Mouse (Mus musculus) neural tube, embryonic 15.5 days (tissue): Measurements from ENCODE around the gene Strip2. TPM values are rescaled to one million over a fixed set of nuclear protein-coding genes. Genes with fewer than 3 reads are reported as not detected.
A peak's percentile ranks its signal among the peaks of the same experiment; 100 is the strongest.

Source experiments
- ATAC-seq: fragments of 200-750 bp; cut with Nextera tagmentation; 2 replicates; pipeline ENCODE4 v1.8.0; 2017; ENCODE audit warnings: mild to moderate bottlenecking, moderate TSS enrichment, moderate library complexity; ENCODE audit not compliant: low FRiP score
- H3K27ac ChIP-seq: fragments of 300-500 bp; sonication (generic); replicated peaks from 2 replicates; pipeline ENCODE4 v1.5.1; 2015; ENCODE audit warnings: mild to moderate bottlenecking, inconsistent platforms
- H3K27me3 ChIP-seq: fragments of 300-500 bp; sonication (generic); replicated peaks from 2 replicates; pipeline ENCODE4 v1.6.1; 2015; ENCODE audit warnings: inconsistent platforms
- H3K36me3 ChIP-seq: fragments of 300-500 bp; sonication (generic); 2 replicates; pipeline ENCODE4 v1.6.1; 2015; ENCODE audit warnings: inconsistent platforms
- H3K4me1 ChIP-seq: fragments of 300-500 bp; sonication (generic); 2 replicates; pipeline ENCODE4 v1.6.1; 2015; ENCODE audit warnings: inconsistent platforms
- H3K4me2 ChIP-seq: fragments of 300-500 bp; sonication (generic); 2 replicates; pipeline ENCODE4 v1.6.1; 2015; ENCODE audit warnings: inconsistent platforms, mild to moderate bottlenecking, moderate library complexity
- H3K4me3 ChIP-seq: fragments of 300-500 bp; sonication (generic); replicated peaks from 2 replicates; pipeline ENCODE4 v1.5.1; 2015; ENCODE audit warnings: mild to moderate bottlenecking, inconsistent platforms
- H3K9ac ChIP-seq: fragments of 300-500 bp; sonication (generic); replicated peaks from 2 replicates; pipeline ENCODE4 v1.6.1; 2015; ENCODE audit warnings: mild to moderate bottlenecking, inconsistent platforms
- H3K9me3 ChIP-seq: fragments of 300-500 bp; sonication (generic); replicated peaks from 2 replicates; pipeline ENCODE4 v1.6.1; 2016; ENCODE audit warnings: inconsistent platforms
- whole genome bisulfite sequencing: fragments of 180-500 bp; shearing (Covaris S2); methylation state at CpG from one replicate; pipeline ENCODE4 v1.1.7; 2015; ENCODE audit warnings: mixed read lengths; 5-methylcytosine and 5-hydroxymethylcytosine counted together
- polyA plus RNA-seq: library from polyadenylated mRNA; unstranded; fragments of >200 nt; fragmentation: Nextera tagmentation; extraction: Ambion mirVana; gene quantifications from 2 replicates; pipeline ENCODE4 v1.2.1, GENCODE M21; 2015

The Strip2 gene
- polyA plus RNA-seq, 1 experiment from 2014 or later, result 4.6 TPM

DNA sequence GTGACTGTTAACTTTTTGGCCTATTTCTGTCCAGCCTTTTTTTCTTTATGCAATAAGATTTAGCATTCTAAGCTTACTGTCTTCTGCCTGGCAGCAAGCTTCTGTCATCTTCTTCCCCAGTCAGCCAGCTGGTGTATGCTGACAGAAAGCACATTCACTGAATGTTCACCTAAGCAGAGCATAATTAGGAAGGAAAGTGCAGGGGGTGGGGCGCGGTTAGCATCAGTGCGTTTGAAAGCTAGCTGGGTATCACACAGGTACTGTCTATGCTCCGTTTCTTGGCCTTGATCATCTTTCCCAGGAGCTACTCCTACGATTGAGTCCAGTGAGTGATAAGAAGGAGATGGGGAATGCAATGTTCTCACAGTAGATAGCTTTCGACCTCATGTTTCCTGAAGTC, 13.9 kb downstream of the Strip2 start:
- Histone ChIP-seq H3K4me2 (no peak overlapping the region), H3K27ac (no peak overlapping the region), H3K27me3 (no peaks in the 10 kb centered on the region), H3K4me1 (no peaks in the 10 kb centered on the region), H3K4me3 (no peak overlapping the region), H3K9ac (no peak overlapping the region), H3K9me3 (no peaks in the 10 kb centered on the region), H3K36me3 (no peaks in the 10 kb centered on the region)
- WGBS, result 90% methylated on average over 6 of the region's 6 CpGs
- ATAC-seq, result no peak

DNA sequence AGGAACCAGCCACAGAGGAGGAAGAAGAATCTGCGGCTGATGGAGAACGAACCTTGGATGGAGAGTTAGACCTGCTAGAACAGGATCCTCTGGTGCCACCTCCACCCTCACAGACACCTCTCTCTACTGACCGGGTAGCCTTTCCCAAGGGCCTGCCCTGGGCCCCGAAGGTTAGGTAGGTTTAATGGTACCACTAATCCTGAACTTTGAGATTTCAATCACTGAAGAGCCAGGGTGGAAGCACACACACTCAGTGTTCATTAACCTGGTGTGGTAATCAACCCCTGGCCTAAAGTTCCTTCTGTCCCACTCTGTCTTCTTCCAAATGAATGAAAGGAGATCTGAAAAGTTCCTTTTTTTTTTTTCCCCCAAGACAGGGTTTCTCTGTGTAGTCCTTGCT, 14.4 kb downstream of the Strip2 start:
- 81% methylated on average over 4 of the region's 4 CpGs for WGBS
- no peak overlapping the region for H3K27ac ChIP-seq
- H3K36me3 ChIP-seq, result no peaks in the 10 kb centered on the region
- H3K4me2 ChIP-seq, result no peak overlapping the region
- no peaks in the 10 kb centered on the region for H3K27me3 ChIP-seq
- H3K9me3 ChIP-seq, result no peaks in the 10 kb centered on the region
- no peak for ATAC-seq
- H3K9ac ChIP-seq, result no peak overlapping the region
- no peaks in the 10 kb centered on the region for H3K4me1 ChIP-seq
- no peak overlapping the region for H3K4me3 ChIP-seq

DNA sequence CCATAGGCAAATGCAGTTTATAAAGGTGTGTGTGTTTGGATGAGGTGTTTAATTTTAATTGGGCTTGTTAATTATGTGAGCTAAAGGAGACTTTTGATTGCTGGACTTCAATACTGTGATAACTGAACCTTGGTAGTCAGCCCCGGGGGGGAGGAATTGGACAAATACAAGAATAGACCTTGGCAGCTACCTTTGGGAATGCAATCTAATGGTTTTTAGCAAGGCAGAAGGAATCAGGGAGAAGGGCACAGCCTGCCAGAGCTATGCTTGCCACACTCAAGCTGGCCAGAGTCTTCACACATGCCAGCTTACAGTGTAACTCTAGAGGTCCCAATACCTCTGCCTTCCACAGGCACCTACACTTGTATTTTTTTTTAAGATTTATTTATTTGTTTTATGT, 18.9 kb downstream of the Strip2 start:
- Histone ChIP-seq H3K27ac (no peak overlapping the region), H3K4me1 (no peaks in the 10 kb centered on the region), H3K9me3 (no peaks in the 10 kb centered on the region), H3K4me2 (no peak overlapping the region), H3K27me3 (no peaks in the 10 kb centered on the region), H3K4me3 (no peak overlapping the region), H3K36me3 (no peaks in the 10 kb centered on the region), H3K9ac (no peak overlapping the region)
- ATAC-seq, result no peak
- 85% methylated on average over 1 of the region's 1 CpGs for WGBS

DNA sequence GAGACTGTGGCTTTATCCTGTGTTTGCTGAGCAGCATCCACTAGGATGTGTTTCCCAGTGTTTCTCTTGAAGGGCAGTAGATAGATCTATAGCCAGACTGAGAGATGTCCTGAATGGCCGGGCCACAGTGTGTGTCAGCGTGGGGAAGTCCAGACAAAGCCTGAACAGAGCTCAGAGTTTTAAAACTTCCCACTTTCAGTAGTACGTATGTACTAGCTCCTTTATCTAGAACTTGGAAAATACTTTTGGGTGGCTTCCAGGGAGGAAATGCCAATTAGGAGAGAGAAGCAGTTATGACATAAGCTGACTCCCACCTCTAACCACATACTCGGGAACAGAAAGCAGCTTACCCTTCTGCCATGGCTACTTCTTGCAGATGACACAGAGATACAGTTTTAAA, 23.6 kb downstream of the Strip2 start:
- no peaks in the 10 kb centered on the region for H3K4me1 ChIP-seq
- 87% methylated on average over 4 of the region's 4 CpGs for WGBS
- no peaks in the 10 kb centered on the region for H3K36me3 ChIP-seq
- H3K4me2 ChIP-seq, result no peak overlapping the region
- no peaks in the 10 kb centered on the region for H3K27me3 ChIP-seq
- no peaks in the 10 kb centered on the region for H3K9me3 ChIP-seq
- no peak for ATAC-seq
- H3K4me3 ChIP-seq, result no peak overlapping the region
- no peak overlapping the region for H3K9ac ChIP-seq
- no peak overlapping the region for H3K27ac ChIP-seq

DNA sequence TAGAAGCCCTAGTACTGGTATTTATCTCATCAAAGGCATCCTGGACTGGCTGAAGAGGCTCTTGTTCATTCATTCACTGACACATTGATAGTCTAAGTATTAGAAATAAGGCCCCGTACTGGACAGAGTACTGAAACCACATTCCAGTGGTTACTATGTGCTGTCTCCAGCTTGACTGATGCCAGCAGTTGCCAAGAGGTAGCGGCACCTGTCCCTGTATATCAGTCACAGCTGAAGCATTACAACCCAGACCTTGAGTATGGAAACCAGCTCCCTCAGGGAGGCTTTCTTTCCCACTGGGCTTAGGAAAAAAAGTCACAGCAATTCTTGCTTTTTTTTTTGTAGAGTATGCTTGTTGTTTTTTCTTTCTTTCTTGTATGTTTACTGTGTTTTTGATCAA, 24.2 kb downstream of the Strip2 start:
- H3K4me3 ChIP-seq, result no peak overlapping the region
- H3K9ac ChIP-seq, result no peak overlapping the region
- ATAC-seq, result no peak
- H3K4me2 ChIP-seq, result no peak overlapping the region
- no peaks in the 10 kb centered on the region for H3K9me3 ChIP-seq
- no peaks in the 10 kb centered on the region for H3K4me1 ChIP-seq
- WGBS, result 83% methylated on average over 2 of the region's 2 CpGs
- no peaks in the 10 kb centered on the region for H3K36me3 ChIP-seq
- no peak overlapping the region for H3K27ac ChIP-seq
- H3K27me3 ChIP-seq, result no peaks in the 10 kb centered on the region

DNA sequence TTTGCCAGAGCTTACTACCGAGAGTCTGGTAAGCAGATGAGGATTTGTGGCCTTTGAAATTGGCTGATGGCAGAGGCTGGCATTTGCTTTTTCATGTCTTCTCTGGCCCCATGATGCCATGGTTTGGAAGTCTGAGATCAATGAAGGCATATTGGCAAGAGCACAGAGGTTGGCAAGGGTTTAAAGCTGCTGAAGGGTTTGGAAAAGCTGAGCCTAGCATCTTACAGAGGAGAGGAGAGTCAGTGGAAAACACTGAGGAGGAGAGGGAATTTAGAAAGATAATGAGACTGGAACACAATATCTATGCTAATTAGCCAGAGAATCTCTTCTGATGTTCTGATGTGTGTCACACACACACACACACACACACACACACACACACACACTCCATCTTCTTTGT, 27.7 kb downstream of the Strip2 start:
- no peaks in the 10 kb centered on the region for H3K36me3 ChIP-seq
- H3K27me3 ChIP-seq, result no peaks in the 10 kb centered on the region
- H3K4me2 ChIP-seq, result no peak overlapping the region
- no peak overlapping the region for H3K9ac ChIP-seq
- WGBS, result 58% methylated on average over 1 of the region's 1 CpGs
- no peak for ATAC-seq
- H3K4me1 ChIP-seq, result no peaks in the 10 kb centered on the region
- no peak overlapping the region for H3K27ac ChIP-seq
- no peaks in the 10 kb centered on the region for H3K9me3 ChIP-seq
- H3K4me3 ChIP-seq, result no peak overlapping the region

DNA sequence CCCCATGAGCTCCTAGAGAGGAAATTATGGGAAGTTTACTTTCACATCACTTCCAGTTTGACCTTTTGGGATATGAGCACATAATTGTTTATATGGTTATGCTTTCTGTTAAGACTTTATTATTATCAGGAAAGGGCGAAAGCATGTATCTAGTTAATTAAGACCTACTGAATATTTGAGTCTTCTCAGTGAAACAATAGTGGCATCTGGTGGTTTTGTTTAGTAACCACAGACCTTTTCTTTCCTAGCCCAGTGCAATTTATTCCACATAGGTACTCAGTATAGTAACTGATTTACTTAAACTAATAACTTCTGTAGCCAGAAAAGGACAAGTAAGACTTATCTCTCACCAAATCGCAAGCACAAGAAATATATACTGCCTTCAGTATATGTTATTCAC, 29.8 kb downstream of the Strip2 start:
- Histone ChIP-seq H3K9me3 (no peaks in the 10 kb centered on the region), H3K4me1 (no peaks in the 10 kb centered on the region), H3K36me3 (no peaks in the 10 kb centered on the region), H3K4me2 (no peak overlapping the region), H3K27me3 (no peaks in the 10 kb centered on the region), H3K9ac (no peak overlapping the region), H3K27ac (no peak overlapping the region), H3K4me3 (no peak overlapping the region)
- ATAC-seq, result no peak
- WGBS, result 88% methylated on average over 2 of the region's 2 CpGs

DNA sequence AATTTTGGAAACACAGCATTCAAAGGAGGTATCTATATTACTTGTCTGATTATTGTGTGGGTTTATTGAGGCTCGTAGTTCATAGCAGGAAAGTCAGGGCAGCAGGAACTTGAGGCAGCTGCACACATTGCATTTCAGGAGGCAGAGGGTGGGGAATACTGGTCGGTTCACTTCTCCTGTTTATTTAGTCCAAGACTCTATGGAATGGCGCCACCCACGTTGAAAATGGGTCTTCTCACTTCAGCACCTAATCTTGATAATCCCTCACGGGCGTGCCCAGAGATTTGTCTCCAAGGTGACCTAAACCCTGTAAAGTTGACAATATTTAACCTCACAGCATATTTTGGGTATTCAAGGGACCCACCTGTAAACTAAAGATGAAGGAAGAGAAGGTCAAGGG, 31.0 kb downstream of the Strip2 start:
- H3K27me3 ChIP-seq, result no peaks in the 10 kb centered on the region
- no peak overlapping the region for H3K4me2 ChIP-seq
- no peaks in the 10 kb centered on the region for H3K36me3 ChIP-seq
- no peaks in the 10 kb centered on the region for H3K4me1 ChIP-seq
- H3K27ac ChIP-seq, result no peak overlapping the region
- no peak overlapping the region for H3K4me3 ChIP-seq
- 81% methylated on average over 6 of the region's 6 CpGs for WGBS
- ATAC-seq, result no peak
- no peak overlapping the region for H3K9ac ChIP-seq
- no peaks in the 10 kb centered on the region for H3K9me3 ChIP-seq

DNA sequence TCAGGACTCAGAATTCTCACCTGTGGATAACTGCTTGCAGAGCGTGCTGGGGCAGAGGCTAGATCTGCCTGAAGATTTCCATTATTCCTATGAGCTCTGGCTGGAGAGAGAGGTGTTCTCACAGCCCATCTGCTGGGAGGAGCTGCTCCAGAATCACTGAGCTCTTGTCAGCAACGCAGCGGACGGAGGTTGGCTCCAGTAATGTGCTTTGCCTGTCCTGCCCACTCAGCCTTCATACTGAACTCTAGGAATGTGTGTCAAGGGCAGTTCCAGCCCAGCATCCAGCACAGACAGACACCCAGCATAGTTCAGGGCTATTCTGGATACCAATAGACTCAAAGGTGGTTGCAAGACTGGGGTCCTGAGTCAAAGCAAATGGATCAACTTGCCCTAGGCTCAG, 39.9 kb downstream of the Strip2 start:
- 93% methylated on average over 4 of the region's 4 CpGs for WGBS
- no peaks in the 10 kb centered on the region for H3K9me3 ChIP-seq

DNA sequence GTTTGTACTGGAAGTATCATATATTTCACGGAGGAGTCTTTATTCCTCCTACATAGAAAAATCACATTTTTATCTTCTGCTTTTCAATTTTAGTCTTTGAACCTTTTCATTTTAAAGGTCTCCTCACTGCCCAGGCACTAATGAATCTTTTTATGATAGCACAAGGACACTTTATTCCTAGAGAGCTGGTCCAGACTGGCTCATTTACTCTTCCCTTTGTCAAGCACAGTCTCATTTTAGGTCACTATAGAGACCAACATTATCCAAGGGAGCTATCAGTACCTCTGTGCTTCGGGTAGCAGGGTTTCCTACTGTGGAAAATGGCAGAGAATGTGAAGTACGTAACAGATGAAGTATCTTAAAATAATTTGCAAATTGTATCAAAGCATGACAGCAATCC, 41.9 kb downstream of the Strip2 start:
- no peaks in the 10 kb centered on the region for H3K36me3 ChIP-seq
- no peaks in the 10 kb centered on the region for H3K27me3 ChIP-seq
- 47% methylated on average over 3 of the region's 3 CpGs for WGBS
- H3K27ac ChIP-seq, result no peak overlapping the region
- peaks cover 2% of the 10 kb centered on the region; the same call in 1 of the 2 replicates for H3K4me1 ChIP-seq
- no peak overlapping the region for H3K9ac ChIP-seq
- ATAC-seq, result peak; percentile 57; the same call in 1 of the 2 replicates
- no peak overlapping the region for H3K4me2 ChIP-seq
- H3K9me3 ChIP-seq, result no peaks in the 10 kb centered on the region
- no peak overlapping the region for H3K4me3 ChIP-seq

More for the DNA sequence above, 39.9 kb downstream of the Strip2 start:
- no peak overlapping the region for H3K9ac ChIP-seq
- H3K27ac ChIP-seq, result no peak overlapping the region
- H3K4me1 ChIP-seq, result peaks cover 2% of the 10 kb centered on the region; the same call in 1 of the 2 replicates
- no peak overlapping the region for H3K4me3 ChIP-seq
- H3K36me3 ChIP-seq, result no peaks in the 10 kb centered on the region
- H3K4me2 ChIP-seq, result no peak overlapping the region
- H3K27me3 ChIP-seq, result no peaks in the 10 kb centered on the region
- ATAC-seq, result no peak

DNA sequence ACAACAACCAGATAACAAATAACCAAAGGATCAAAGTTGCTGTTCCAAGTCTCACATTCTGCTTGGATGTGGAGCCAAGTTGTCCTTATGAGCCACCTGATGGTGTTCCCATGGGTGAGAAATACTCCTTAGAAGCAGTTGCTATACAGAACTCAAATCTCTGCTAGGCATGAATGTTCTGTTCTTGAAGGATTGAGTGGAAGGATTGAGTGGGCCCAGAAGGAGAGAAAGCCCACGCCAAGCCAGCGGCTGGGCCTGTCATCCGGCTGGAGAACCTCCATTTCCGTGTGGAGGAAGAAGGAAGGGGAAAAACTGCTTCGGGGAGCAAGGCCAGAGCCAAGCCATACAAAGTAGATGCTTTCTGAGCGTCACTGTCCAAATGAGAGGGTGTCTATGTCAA, 44.3 kb downstream of the Strip2 start:
- no peak for ATAC-seq
- Histone ChIP-seq H3K27me3 (no peaks in the 10 kb centered on the region), H3K9ac (no peak overlapping the region), H3K9me3 (no peaks in the 10 kb centered on the region), H3K27ac (no peak overlapping the region), H3K4me1 (peaks cover 2% of the 10 kb centered on the region; the same call in 1 of the 2 replicates), H3K36me3 (no peaks in the 10 kb centered on the region), H3K4me3 (no peak overlapping the region), H3K4me2 (no peak overlapping the region)
- WGBS, result 90% methylated on average over 6 of the region's 6 CpGs

DNA sequence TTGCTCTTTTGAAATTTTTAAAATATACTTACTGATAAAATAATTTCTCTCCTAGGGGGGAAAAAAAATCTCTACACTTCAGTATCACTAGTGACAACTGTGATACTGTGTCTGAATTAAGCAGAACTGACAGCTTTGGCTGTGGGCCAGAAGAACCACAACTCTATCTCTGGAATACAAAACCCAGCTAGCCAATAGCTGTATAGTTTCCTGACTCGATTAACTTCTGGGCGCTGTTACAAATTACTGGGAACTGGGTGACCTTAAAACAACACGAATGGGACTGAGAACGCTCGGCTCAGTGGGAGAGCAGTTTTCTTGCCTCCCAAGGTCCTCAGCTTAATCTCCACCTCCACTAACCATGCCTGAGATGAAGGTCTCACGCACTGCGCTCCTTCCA, 51.1 kb downstream of the Strip2 start:
- WGBS, result 79% methylated on average over 7 of the region's 7 CpGs
- Histone ChIP-seq H3K4me2 (no peak overlapping the region), H3K36me3 (no peaks in the 10 kb centered on the region), H3K27me3 (no peaks in the 10 kb centered on the region), H3K4me3 (no peak overlapping the region), H3K4me1 (no peaks in the 10 kb centered on the region), H3K9me3 (no peaks in the 10 kb centered on the region), H3K27ac (no peak overlapping the region), H3K9ac (no peak overlapping the region)
- ATAC-seq, result no peak

DNA sequence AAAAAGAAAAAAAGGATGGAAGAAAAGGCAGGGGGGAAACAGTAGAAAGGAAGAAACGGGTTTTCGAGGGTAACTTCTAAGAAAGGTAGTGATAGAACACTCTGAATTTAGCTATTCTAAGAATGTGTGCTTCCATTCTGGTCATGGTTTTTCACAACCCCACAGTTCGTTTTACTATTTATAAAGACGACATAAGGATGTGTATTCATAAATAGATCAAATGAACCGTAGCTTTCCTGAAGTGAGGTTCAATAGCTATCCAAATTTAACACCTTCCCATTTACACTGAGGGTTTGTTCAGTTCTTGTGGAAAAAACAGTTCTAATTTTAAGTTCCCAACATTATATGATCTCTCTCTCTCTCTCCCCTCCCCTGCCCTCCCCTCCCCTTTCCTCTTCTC, 56.5 kb downstream of the Strip2 start:
- H3K4me3 ChIP-seq, result no peak overlapping the region
- WGBS, result 71% methylated on average over 5 of the region's 5 CpGs
- H3K36me3 ChIP-seq, result no peaks in the 10 kb centered on the region
- no peaks in the 10 kb centered on the region for H3K27me3 ChIP-seq
- H3K27ac ChIP-seq, result no peak overlapping the region
- H3K9ac ChIP-seq, result no peak overlapping the region
- no peaks in the 10 kb centered on the region for H3K4me1 ChIP-seq
- no peaks in the 10 kb centered on the region for H3K9me3 ChIP-seq
- H3K4me2 ChIP-seq, result no peak overlapping the region
- no peak for ATAC-seq
